8 mouse cellular contexts compared by ENCODE assay signal in the genomic region with DNA sequence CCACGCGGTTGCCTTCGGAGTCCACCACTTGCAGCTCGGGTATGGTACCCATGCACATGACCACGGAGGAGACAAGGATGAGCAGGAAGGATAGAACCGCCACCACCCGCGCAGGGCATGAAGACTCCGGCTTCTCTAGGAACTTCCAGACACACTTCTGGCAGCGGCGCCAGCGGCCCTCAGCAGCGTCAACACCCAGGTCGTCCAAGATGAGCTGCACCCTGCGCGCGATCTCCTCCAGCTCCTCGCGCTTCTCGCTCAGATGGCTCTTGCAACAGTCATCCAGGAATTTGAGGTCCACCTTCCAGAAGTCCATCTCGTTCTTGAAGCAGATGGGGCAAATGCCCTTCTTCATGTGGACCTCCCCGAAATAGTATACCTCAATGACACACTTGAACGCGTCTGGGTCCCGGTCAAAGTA. TPM values are rescaled to one million over a fixed set of nuclear protein-coding genes. Genes with fewer than 3 reads are reported as not detected.
A peak's percentile ranks its signal among the peaks of the same experiment; 100 is the strongest.
DNase-seq lines count a peak whose midpoint lies in the region; ATAC-seq lines count a peak whose summit lies in the region.

No protein-coding gene starts in this region.

- peak overlapping the region; percentile 65 for H3K9ac ChIP-seq in forebrain, embryonic 15.5 days (replicated peaks)

- H3K9me3 ChIP-seq in forebrain, embryonic 15.5 days = no peaks in the 10 kb centered on the region

- H3K4me1 ChIP-seq in forebrain, embryonic 15.5 days = peaks cover 14% of the 10 kb centered on the region

- no peaks in the 10 kb centered on the region for H3K36me3 ChIP-seq in forebrain, embryonic 15.5 days

- WGBS in forebrain, embryonic 15.5 days = 20% methylated on average over 25 of the region's 25 CpGs

- H3K4me2 ChIP-seq in forebrain, embryonic 15.5 days (replicated peaks) = peak overlapping the region; percentile 98

- peak; percentile 23 for DNase-seq in kidney, postnatal 10 days
- DNase-seq in kidney, adult 8-10 months = no peak
- DNase-seq in brain, adult 2 months (ENCODE audit: low read depth, low spot score) = peak; percentile 54
- DNase-seq in lung, postnatal 10 days = peak; percentile 10
- DNase-seq in c-Kit-positive CD71-positive TER-119-positive erythroid progenitor cells, embryonic 14.5 days (ENCODE audit: low spot score) = no peak
- no peak for DNase-seq in T-cell, adult 2 months (ENCODE audit: low spot score)
- DNase-seq in cerebellum, adult 11-12 months = no peak

- H3K27ac ChIP-seq in forebrain, embryonic 15.5 days (replicated peaks) = no peak overlapping the region

- peak overlapping the region; percentile 57 for H3K4me3 ChIP-seq in forebrain, embryonic 15.5 days

- H3K27me3 ChIP-seq in forebrain, embryonic 15.5 days = peaks cover 11% of the 10 kb centered on the region

- 0 out of 2 replicates have a peak, but pooled peaks have one; percentile 4 for ATAC-seq in forebrain, embryonic 15.5 days (replicated peaks)

RNA-seq across cellular contexts. Expression of gene Kcnf1, which starts 1.1 kb away (rescaled TPM):
- 4.0 and 4.1 TPM in 2 replicates for polyA plus RNA-seq in forebrain, embryonic 15.5 days (2015; fragmentation: Nextera tagmentation; extraction: Ambion mirVana)

Comparison
In these comparisons a context has a peak if more than half of its experiments do, and no peak if none do; other contexts are left out.
1. DNase-seq: peak in kidney, postnatal 10 days (single experiment), brain, adult 2 months (single experiment) and lung, postnatal 10 days (single experiment); none in kidney, adult 8-10 months (0 of 2), c-Kit-positive CD71-positive TER-119-positive erythroid progenitor cells, embryonic 14.5 days (single experiment), T-cell, adult 2 months (single experiment) and cerebellum, adult 11-12 months (single experiment).